Mouse (Mus musculus): Measurements from ENCODE around the gene Tamm41.
A peak's percentile ranks its signal among the peaks of the same experiment; 100 is the strongest.

The Tamm41 gene

DNA sequence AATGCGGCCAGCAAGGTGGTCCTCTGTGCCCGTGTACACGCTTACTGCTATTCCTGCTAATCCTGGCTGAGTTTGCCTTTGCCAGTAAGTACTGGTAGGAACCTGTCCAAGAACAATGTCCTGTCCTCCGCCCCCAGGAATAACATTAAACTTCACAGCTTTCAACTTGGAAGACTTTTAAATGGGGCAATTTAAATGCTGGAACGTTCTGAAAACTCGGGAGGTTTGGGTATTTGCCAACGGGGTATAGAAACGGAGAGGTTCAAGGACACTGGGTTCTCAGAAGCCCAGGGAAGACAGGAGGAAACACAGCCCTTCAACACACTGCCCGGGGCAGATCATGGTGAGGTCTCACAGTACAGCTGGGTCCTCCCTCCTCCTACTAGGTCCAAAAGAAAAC is 14.8 kb downstream of the Tamm41 start:
- no peak for DNase-seq (ENCODE audit: low spot score)

DNA sequence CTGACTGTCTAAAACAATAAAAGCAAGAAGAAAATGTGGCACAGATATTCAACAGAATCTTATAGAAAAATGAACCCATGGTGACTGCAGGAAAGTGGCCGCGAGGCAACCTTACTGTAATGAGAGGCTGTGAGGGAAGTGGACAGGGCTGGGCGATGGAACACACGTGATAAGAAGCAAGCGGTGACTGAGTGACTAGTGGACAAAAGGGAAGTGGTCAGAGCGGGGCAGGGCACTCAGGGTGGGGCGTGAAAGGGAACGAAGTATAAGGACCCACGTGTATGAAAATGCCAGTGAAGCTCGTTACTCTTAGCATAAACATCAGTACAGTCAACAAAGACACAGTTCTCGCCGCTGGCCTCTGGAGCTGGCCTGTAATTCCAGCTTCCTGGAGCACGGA is 22.2 kb downstream of the Tamm41 start:
- DNase-seq (ENCODE audit: low spot score) = no peak

- DNase-seq (ENCODE audit: low spot score) = no peak
Measured at GRCm38 (mm10) chr6:115013574-115013973, 24.1 kb downstream of the Tamm41 start.

DNA sequence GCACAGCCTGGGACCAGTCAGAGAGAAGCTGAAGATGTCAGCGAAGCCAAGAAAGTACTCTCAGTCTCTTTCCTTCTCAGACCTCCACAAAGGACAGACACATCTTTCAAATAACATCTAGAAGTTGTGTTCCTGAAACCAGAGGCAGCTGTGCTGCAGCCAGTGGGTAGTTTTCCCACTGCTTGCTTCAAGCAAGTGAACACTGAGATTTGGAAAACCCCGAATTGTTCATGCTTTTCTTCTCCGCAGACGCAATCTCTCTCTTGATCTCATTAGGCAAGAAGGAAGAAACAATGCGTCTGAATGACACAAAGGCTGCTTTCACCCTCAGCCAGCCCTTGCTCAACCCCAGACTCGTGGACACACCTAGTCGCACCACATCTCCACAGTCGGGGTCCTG is 25.9 kb downstream of the Tamm41 start:
- no peak for DNase-seq (ENCODE audit: low spot score)

GRCm38 (mm10) chr6:115010815-115011214 is 26.9 kb downstream of the Tamm41 start:
- DNase-seq (ENCODE audit: low spot score) = no peak

GRCm38 (mm10) chr6:115010304-115010703 is 27.4 kb downstream of the Tamm41 start:
- no peak for DNase-seq (ENCODE audit: low spot score)

- peak; percentile 89 for DNase-seq (ENCODE audit: low spot score)
Measured at GRCm38 (mm10) chr6:115007728-115008127, 29.9 kb downstream of the Tamm41 start.

DNA sequence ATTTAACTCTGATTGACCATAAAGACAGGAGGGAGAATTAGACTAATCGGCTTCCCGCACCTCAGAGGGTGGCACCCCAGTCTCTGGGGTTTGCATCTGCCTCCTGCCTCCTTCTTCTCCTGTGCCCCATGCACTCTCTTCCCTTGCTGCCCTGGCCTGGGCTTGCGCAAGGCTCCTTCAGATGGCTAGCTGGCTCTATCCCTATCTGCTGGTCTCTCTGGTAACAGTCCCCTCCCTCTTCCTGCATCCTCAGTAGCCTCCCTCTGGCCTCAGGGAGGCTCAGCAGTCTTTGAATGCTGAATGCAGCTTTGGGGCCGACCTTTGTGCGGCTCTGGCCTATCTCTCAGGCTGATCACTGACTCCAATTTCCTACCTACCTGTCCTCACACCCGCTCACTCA is 30.7 kb downstream of the Tamm41 start:
- no peak for DNase-seq (ENCODE audit: low spot score)

DNA sequence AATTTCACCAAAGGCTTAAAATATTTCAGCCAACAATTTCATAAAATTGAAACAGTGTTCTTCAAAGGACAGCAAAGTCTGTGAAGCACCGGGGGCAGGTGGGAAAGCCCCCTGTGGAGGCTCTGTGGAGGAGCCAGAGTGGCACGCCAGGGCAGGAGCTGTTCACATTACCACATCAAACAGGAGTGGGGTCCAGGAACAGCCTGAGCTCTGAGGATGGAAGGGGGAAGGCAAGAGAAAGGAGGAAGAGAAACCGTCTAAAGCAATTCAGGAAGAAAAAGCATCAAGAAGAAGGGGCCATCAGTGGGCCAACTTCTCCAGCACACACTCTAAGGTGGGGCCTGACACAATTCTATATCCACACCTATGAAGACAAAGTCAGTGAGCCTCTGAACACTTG is 31.6 kb downstream of the Tamm41 start:
- DNase-seq (ENCODE audit: low spot score) = no peak

DNA sequence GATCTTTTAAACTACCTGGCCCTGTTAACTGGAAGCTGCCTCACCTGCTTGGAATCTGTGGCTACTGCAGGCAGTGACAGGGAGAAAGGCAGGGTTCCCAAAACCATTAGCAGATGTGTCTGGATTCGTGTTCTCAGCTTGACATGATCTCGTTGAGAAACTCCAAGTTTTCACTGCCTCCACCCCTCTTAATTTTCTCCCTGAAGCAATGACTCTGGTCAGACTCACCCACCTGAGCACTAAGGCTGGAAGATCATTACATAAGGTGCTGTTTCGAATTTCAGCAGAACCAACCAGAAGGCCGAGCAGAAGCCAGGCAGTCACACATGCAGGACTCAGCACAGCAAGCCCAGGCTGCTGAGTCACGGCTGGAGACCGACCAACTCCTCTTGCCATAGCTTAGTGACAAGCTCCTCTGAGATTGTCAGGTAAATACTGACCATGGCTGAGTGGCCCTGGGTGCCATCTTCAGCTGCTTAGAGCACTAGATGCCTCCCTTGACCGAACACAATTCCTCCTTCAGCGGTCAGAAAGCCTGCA is 32.3 kb downstream of the Tamm41 start:
- DNase-seq (ENCODE audit: low spot score) = no peak

DNA sequence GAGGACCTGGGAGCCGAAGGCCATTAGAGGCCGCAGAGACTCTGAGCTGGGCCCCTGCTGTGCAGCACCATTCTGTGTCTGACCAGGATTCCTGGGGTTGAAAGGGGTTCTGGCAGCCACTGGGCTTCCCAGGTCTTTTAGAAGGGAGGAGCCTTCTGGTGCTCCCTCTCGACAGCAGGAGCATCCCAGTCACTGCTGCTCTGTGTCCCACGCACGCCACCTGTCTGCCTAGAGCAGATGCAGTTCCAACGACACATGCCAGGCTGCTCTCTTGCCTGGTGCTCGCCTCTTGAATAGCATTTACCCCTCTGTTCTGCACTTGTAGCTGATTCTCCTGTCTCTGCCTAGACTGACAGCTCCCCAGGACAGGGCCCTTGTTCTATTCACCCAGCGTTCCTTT is 33.0 kb downstream of the Tamm41 start:
- DNase-seq (ENCODE audit: low spot score) = no peak

GRCm38 (mm10) chr6:114998374-114999031 is 39.2 kb downstream of the Tamm41 start:
- no peak for DNase-seq (ENCODE audit: low spot score)

GRCm38 (mm10) chr6:114997471-114997870 is 40.2 kb downstream of the Tamm41 start:
- DNase-seq (ENCODE audit: low spot score) = no peak

DNA sequence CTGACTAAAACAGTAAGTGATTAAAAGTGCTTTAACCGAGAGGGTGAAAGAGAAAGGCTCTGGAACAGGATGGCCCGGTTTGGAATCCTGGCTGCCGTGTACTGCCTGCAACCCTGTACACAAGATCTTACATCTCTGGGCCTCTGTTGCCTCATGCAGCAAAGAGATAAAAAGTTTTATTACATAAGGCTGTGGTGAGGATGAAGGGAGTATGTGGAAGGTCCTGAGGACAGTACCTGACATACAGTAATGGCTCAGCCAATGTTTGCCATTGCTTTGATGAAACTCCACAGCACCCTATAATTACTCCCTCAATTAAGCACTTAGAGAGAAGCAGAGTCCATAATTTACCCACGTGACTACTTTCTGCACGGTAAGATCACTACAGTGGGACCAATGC is 40.8 kb downstream of the Tamm41 start:
- DNase-seq (ENCODE audit: low spot score) = no peak

- no peak for DNase-seq (ENCODE audit: low spot score)
Measured at GRCm38 (mm10) chr6:114994079-114994478, 43.6 kb downstream of the Tamm41 start.

- no peak for DNase-seq (ENCODE audit: low spot score)
Measured at GRCm38 (mm10) chr6:114993659-114994058, 44.0 kb downstream of the Tamm41 start.

DNA sequence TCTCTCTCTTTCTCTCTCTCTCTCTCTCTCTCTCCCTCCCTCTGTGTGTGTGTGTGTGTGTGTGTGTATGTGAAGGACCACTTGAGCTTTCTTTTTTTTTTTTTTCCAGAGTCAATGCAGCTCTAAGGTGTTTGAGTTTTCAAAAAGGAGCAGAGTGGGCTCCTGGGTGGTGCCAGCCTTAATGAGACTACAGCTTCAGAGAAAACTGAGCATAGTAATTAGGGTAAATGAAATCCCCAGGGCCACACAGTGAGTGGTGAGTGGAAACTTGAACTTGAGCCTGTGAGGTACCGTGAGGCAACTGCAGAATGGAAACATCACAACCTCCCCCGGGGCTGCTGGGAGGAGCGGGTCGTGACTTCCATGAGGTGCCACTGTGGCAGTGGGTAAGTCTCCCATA is 45.8 kb downstream of the Tamm41 start:
- DNase-seq (ENCODE audit: low spot score) = no peak

GRCm38 (mm10) chr6:114988619-114988980 is 49.1 kb downstream of the Tamm41 start:
- DNase-seq (ENCODE audit: low spot score) = no peak

GRCm38 (mm10) chr6:114987966-114988618 is 49.6 kb downstream of the Tamm41 start:
- DNase-seq (ENCODE audit: low spot score) = no peak

GRCm38 (mm10) chr6:114982671-114983070 is 55.0 kb downstream of the Tamm41 start:
- DNase-seq (ENCODE audit: low spot score) = no peak

- DNase-seq (ENCODE audit: low spot score) = no peak
Measured at GRCm38 (mm10) chr6:114979715-114980114, 58.0 kb downstream of the Tamm41 start.

- no peak for DNase-seq (ENCODE audit: low spot score)
Measured at GRCm38 (mm10) chr6:114976915-114977419, 60.7 kb downstream of the Tamm41 start.

DNA sequence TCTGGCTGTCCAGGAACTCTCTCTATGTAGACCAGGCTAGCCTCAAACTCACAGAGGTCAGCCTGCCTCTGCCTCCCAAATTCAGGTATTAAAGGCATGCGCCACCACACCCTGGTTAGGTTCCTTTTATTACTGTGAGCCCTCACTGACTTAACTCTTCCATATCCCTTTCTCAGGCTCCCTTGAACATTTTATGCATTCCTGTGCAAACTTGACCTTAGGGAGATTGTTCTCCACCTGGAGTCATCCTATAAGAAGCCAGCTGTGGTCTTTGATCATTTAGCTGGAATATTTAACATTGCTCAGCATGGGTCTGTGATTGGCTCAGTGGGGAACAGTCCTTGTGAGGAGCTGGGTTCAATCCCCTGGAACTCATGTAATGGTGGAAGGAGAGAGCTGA is 63.3 kb downstream of the Tamm41 start:
- DNase-seq (ENCODE audit: low spot score) = no peak

DNA sequence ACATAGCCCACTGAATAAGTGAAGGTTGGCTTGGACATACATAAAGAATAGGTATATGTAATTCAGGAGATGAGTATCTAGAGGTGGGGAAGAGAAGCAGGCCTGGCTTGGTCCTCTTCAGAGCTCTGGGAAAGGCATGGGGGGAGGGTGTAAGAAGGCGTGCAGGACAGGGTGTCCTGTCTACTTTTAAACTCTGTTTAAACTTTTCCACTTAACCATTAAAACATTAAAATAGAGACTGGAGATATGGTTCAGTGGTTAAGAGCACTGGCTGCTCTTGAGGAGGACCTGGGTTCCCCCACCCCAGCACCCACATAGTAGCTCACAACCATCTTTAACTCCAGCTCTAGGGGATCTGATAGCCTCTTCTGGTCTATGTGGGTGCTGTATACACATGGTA is 64.7 kb downstream of the Tamm41 start:
- no peak for DNase-seq (ENCODE audit: low spot score)

All from testis, postnatal 10 days (tissue).